Mouse (Mus musculus): Measurements from ENCODE around the gene Pabpc4. TPM values are rescaled to one million over a fixed set of nuclear protein-coding genes. Genes with fewer than 3 reads are reported as not detected.
"Not testable (repeated sequence)": the region's sequence is repeated elsewhere in the genome, so short reads cannot be mapped to it uniquely, and the experiment has no call there.

Gene Pabpc4
- total and polyA plus RNA-seq, 2 experiments from 2014 or later, result 23.5 to 85.4 TPM

DNA sequence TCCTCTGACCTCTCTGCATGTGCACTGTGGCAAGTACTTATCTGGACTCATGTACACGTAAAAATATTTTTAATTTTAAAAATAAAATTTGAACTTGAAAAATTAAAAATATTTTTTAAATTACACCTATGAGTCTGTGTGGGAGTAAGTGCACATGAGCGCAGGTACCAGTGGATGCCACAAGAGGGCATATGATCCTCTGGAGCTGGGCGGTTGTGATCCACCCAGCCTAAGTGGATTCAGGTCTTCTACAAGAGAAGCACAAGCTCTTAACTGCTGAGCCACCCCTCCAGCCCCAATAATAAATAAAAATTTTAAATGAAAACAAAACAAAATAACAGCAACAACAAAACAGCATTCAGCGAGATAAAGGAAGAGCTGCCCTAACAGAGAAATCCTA lies 71.0 kb downstream of the Pabpc4 start:
- no peaks in the 10 kb centered on the region for H3K4me1 ChIP-seq (ENCODE audit: insufficient read depth, low read length)
- H3K9ac ChIP-seq (replicated peaks; ENCODE audit: low read length, poor library complexity, severe bottlenecking), result no peak overlapping the region
- TF ChIP-seq CTCF (IDR thresholded peaks at IDR 0.05), result no peak
- H3K4me3 ChIP-seq (ENCODE audit: low read depth, low read length), result no peak overlapping the region
- ATAC-seq (ENCODE audit: low FRiP score) (no peak), DNase-seq (ENCODE audit: low spot score) (no peak)
- H3K9me3 ChIP-seq (ENCODE audit: low read length), result no peaks in the 10 kb centered on the region
- H3K27me3 ChIP-seq (ENCODE audit: insufficient read depth, low read length), result no peaks in the 10 kb centered on the region
- H3K36me3 ChIP-seq (ENCODE audit: insufficient read depth, low read length), result no peaks in the 10 kb centered on the region
- no peak overlapping the region for H3K4me2 ChIP-seq (ENCODE audit: low read depth, low read length, poor library complexity, severe bottlenecking)
- 97% methylated on average over 4 of the region's 4 CpGs for WGBS
- H3K27ac ChIP-seq (ENCODE audit: low read depth, low read length), result no peak overlapping the region

- 83% methylated on average over 3 of the region's 3 CpGs for WGBS
- no peak for ATAC-seq (ENCODE audit: low FRiP score)
Measured at GRCm38 (mm10) chr4:123334177-123334576, 72.0 kb downstream of the Pabpc4 start.

DNA sequence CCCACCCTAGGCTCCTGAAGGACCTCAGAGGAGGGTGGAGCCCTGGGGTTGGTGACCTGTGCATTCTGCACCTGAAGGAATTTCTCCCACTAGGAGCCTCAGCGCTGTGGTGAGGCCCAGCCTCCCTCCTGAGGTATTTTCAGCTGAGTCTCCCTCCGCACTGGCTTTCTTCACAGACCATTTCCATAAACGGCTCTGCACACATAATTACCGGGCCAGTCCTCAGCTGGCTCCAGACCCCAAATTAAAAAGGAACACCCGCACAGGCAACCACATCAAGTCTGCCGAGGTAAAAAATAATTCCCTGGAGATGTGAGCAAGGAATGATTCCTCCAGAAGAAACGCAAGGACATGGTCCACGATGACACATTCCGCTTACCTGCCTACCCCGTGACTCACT lies 73.1 kb downstream of the Pabpc4 start:
- H3K27ac ChIP-seq (ENCODE audit: low read depth, low read length); H3K4me2 ChIP-seq (ENCODE audit: low read depth, low read length, poor library complexity, severe bottlenecking); H3K36me3 ChIP-seq (ENCODE audit: insufficient read depth, low read length); H3K27me3 ChIP-seq (ENCODE audit: insufficient read depth, low read length); ATAC-seq (ENCODE audit: low FRiP score); H3K9me3 ChIP-seq (ENCODE audit: low read length); H3K9ac ChIP-seq (replicated peaks; ENCODE audit: low read length, poor library complexity, severe bottlenecking); DNase-seq (ENCODE audit: low spot score); H3K4me3 ChIP-seq (ENCODE audit: low read depth, low read length); H3K4me1 ChIP-seq (ENCODE audit: insufficient read depth, low read length): not testable (repeated sequence)
- 81% methylated on average over 10 of the region's 10 CpGs for WGBS

More at GRCm38 (mm10) chr4:123334177-123334576, 72.0 kb downstream of the Pabpc4 start:
- Histone ChIP-seq H3K9ac (replicated peaks; ENCODE audit: low read length, poor library complexity, severe bottlenecking) (no peak overlapping the region), H3K4me1 (ENCODE audit: insufficient read depth, low read length) (no peaks in the 10 kb centered on the region), H3K4me3 (ENCODE audit: low read depth, low read length) (no peak overlapping the region), H3K27me3 (ENCODE audit: insufficient read depth, low read length) (no peaks in the 10 kb centered on the region), H3K9me3 (ENCODE audit: low read length) (no peaks in the 10 kb centered on the region), H3K4me2 (ENCODE audit: low read depth, low read length, poor library complexity, severe bottlenecking) (no peak overlapping the region), H3K27ac (ENCODE audit: low read depth, low read length) (no peak overlapping the region), H3K36me3 (ENCODE audit: insufficient read depth, low read length) (no peaks in the 10 kb centered on the region)
- TF ChIP-seq CTCF (IDR thresholded peaks at IDR 0.05), result no peak
- no peak for DNase-seq (ENCODE audit: low spot score)

DNA sequence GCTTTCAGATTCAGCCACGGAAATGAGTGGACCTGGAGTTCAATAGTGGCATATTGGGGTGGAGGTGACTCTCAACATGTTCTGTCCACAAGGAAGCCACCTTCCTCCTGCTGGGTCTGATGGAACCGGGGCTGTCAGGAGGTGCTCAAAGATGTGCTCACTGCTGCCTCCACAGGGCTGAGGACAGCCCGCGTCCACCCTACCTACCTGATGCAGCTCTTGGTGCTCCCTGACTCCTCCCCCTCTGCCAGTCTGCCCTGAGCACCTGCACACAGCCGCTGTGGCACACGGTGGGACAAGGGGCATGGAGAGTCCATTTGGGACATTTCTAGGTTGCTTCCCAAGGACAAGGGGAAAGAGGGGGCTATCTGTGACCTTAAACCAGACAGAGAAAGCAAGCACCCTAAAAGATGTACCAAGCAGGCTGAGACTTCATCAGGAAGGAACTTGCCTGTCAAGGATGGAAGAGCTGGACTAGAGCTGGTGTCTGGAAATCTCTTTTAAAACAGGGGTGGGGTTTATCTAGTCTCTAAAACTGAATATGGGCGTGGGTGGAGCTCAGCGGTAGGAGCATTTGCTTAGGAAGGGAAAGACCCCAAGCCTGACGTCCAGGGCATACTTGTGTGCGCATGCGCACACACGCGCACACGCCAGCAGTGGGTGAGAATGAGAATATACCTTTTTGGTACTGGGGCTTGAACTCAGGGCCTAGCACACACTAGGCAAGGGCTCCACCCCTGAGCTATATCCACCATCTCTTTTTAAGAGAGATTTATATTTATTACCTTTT lies 73.8 kb downstream of the Pabpc4 start:
- TF ChIP-seq CTCF (IDR thresholded peaks at IDR 0.05), result no peak
- H3K4me3 ChIP-seq (ENCODE audit: low read depth, low read length), result no peak overlapping the region
- no peaks in the 10 kb centered on the region for H3K4me1 ChIP-seq (ENCODE audit: insufficient read depth, low read length)
- ATAC-seq (ENCODE audit: low FRiP score), result no peak
- no peak overlapping the region for H3K27ac ChIP-seq (ENCODE audit: low read depth, low read length)
- peaks cover 9% of the 10 kb centered on the region; the same call in 1 of the 2 replicates for H3K27me3 ChIP-seq (ENCODE audit: insufficient read depth, low read length)
- DNase-seq (ENCODE audit: low spot score), result no peak
- no peak overlapping the region for H3K9ac ChIP-seq (replicated peaks; ENCODE audit: low read length, poor library complexity, severe bottlenecking)
- H3K9me3 ChIP-seq (ENCODE audit: low read length), result no peaks in the 10 kb centered on the region
- no peak overlapping the region for H3K4me2 ChIP-seq (ENCODE audit: low read depth, low read length, poor library complexity, severe bottlenecking)
- H3K36me3 ChIP-seq (ENCODE audit: insufficient read depth, low read length), result no peaks in the 10 kb centered on the region
- WGBS, result 67% methylated on average over 14 of the region's 14 CpGs

- DNase-seq (ENCODE audit: low spot score) (no peak), ATAC-seq (ENCODE audit: low FRiP score) (no peak)
- TF ChIP-seq CTCF (IDR thresholded peaks at IDR 0.05), result no peak
- WGBS, result 71% methylated on average over 4 of the region's 4 CpGs
- Histone ChIP-seq H3K4me1 (ENCODE audit: insufficient read depth, low read length) (no peaks in the 10 kb centered on the region), H3K9me3 (ENCODE audit: low read length) (no peaks in the 10 kb centered on the region), H3K27me3 (ENCODE audit: insufficient read depth, low read length) (peaks cover 21% of the 10 kb centered on the region; the same call in 1 of the 2 replicates), H3K4me3 (ENCODE audit: low read depth, low read length) (no peak overlapping the region), H3K36me3 (ENCODE audit: insufficient read depth, low read length) (no peaks in the 10 kb centered on the region), H3K4me2 (ENCODE audit: low read depth, low read length, poor library complexity, severe bottlenecking) (no peak overlapping the region), H3K9ac (replicated peaks; ENCODE audit: low read length, poor library complexity, severe bottlenecking) (no peak overlapping the region), H3K27ac (ENCODE audit: low read depth, low read length) (no peak overlapping the region)
Measured at GRCm38 (mm10) chr4:123337693-123338092, 75.5 kb downstream of the Pabpc4 start.

GRCm38 (mm10) chr4:123340232-123340631 lies 78.1 kb downstream of the Pabpc4 start:
- no peaks in the 10 kb centered on the region for H3K9me3 ChIP-seq (ENCODE audit: low read length)
- peaks cover 32% of the 10 kb centered on the region; the same call in 1 of the 2 replicates for H3K27me3 ChIP-seq (ENCODE audit: insufficient read depth, low read length)
- DNase-seq (ENCODE audit: low spot score) (no peak), ATAC-seq (ENCODE audit: low FRiP score) (no peak)
- H3K27ac ChIP-seq (ENCODE audit: low read depth, low read length), result no peak overlapping the region
- no peak for TF ChIP-seq CTCF (IDR thresholded peaks at IDR 0.05)
- H3K9ac ChIP-seq (replicated peaks; ENCODE audit: low read length, poor library complexity, severe bottlenecking), result no peak overlapping the region
- no peaks in the 10 kb centered on the region for H3K36me3 ChIP-seq (ENCODE audit: insufficient read depth, low read length)
- H3K4me3 ChIP-seq (ENCODE audit: low read depth, low read length), result no peak overlapping the region
- H3K4me1 ChIP-seq (ENCODE audit: insufficient read depth, low read length), result no peaks in the 10 kb centered on the region
- H3K4me2 ChIP-seq (ENCODE audit: low read depth, low read length, poor library complexity, severe bottlenecking), result no peak overlapping the region
- 67% methylated on average over 5 of the region's 5 CpGs for WGBS

Measured in midbrain, postnatal 0 days (tissue).